Mouse (Mus musculus): Measurements from ENCODE around the gene Sorbs2. TPM values are rescaled to one million over a fixed set of nuclear protein-coding genes. Genes with fewer than 3 reads are reported as not detected.
A peak's percentile ranks its signal among the peaks of the same experiment; 100 is the strongest.

Gene Sorbs2
- polyA plus RNA-seq, 1 experiment from 2014 or later: 81.5 TPM

- H3K4me3 ChIP-seq (replicated peaks; ENCODE audit: low read depth, low read length): no peak overlapping the region
- H3K27ac ChIP-seq (replicated peaks; ENCODE audit: low read depth, low read length): no peak overlapping the region
- ATAC-seq (ENCODE audit: low FRiP score, low TSS enrichment) (no peak), DNase-seq (no peak)
- no peak overlapping the region for H3K4me2 ChIP-seq (ENCODE audit: low read length)
- no peaks in the 10 kb centered on the region for H3K9me3 ChIP-seq (ENCODE audit: control insufficient read depth, low read length)
- WGBS: 95% methylated on average over 6 of the region's 6 CpGs
- H3K27me3 ChIP-seq (ENCODE audit: control insufficient read depth, insufficient read depth, low read length): no peaks in the 10 kb centered on the region
- no peak overlapping the region for H3K9ac ChIP-seq (replicated peaks; ENCODE audit: low read length)
- peaks cover 64% of the 10 kb centered on the region for H3K36me3 ChIP-seq (ENCODE audit: control insufficient read depth, insufficient read depth, low read length)
- H3K4me1 ChIP-seq (ENCODE audit: control insufficient read depth, insufficient read depth, low read length): no peaks in the 10 kb centered on the region
Observed at GRCm38 (mm10) chr8:45808597-45808996, 301.0 kb downstream of the Sorbs2 start.

GRCm38 (mm10) chr8:45816765-45817426, 309.3 kb downstream of the Sorbs2 start:
- Histone ChIP-seq H3K9ac (replicated peaks; ENCODE audit: low read length) (no peak overlapping the region), H3K27ac (replicated peaks; ENCODE audit: low read depth, low read length) (no peak overlapping the region), H3K9me3 (ENCODE audit: control insufficient read depth, low read length) (no peaks in the 10 kb centered on the region), H3K4me3 (replicated peaks; ENCODE audit: low read depth, low read length) (no peak overlapping the region), H3K4me1 (ENCODE audit: control insufficient read depth, insufficient read depth, low read length) (no peaks in the 10 kb centered on the region), H3K27me3 (ENCODE audit: control insufficient read depth, insufficient read depth, low read length) (no peaks in the 10 kb centered on the region), H3K4me2 (ENCODE audit: low read length) (no peak overlapping the region), H3K36me3 (ENCODE audit: control insufficient read depth, insufficient read depth, low read length) (peaks cover 48% of the 10 kb centered on the region)
- ATAC-seq (ENCODE audit: low FRiP score, low TSS enrichment) (no peak), DNase-seq (peak; percentile 86)
- 21% methylated on average over 7 of the region's 7 CpGs for WGBS

- WGBS: 86% methylated on average over 5 of the region's 5 CpGs
- DNase-seq (no peak), ATAC-seq (ENCODE audit: low FRiP score, low TSS enrichment) (no peak)
- Histone ChIP-seq H3K27me3 (ENCODE audit: control insufficient read depth, insufficient read depth, low read length) (no peaks in the 10 kb centered on the region), H3K4me2 (ENCODE audit: low read length) (no peak overlapping the region), H3K36me3 (ENCODE audit: control insufficient read depth, insufficient read depth, low read length) (peaks cover 45% of the 10 kb centered on the region), H3K27ac (replicated peaks; ENCODE audit: low read depth, low read length) (no peak overlapping the region), H3K9me3 (ENCODE audit: control insufficient read depth, low read length) (no peaks in the 10 kb centered on the region), H3K9ac (replicated peaks; ENCODE audit: low read length) (no peak overlapping the region), H3K4me3 (replicated peaks; ENCODE audit: low read depth, low read length) (no peak overlapping the region), H3K4me1 (ENCODE audit: control insufficient read depth, insufficient read depth, low read length) (no peaks in the 10 kb centered on the region)
Observed at GRCm38 (mm10) chr8:45821650-45822049, 314.1 kb downstream of the Sorbs2 start.

GRCm38 (mm10) chr8:45829985-45830548, 322.5 kb downstream of the Sorbs2 start:
- H3K4me3 ChIP-seq (replicated peaks; ENCODE audit: low read depth, low read length): no peak overlapping the region
- peaks cover 14% of the 10 kb centered on the region for H3K36me3 ChIP-seq (ENCODE audit: control insufficient read depth, insufficient read depth, low read length)
- DNase-seq (no peak), ATAC-seq (ENCODE audit: low FRiP score, low TSS enrichment) (no peak)
- 91% methylated on average over 2 of the region's 2 CpGs for WGBS
- H3K9ac ChIP-seq (replicated peaks; ENCODE audit: low read length): no peak overlapping the region
- H3K4me1 ChIP-seq (ENCODE audit: control insufficient read depth, insufficient read depth, low read length): no peaks in the 10 kb centered on the region
- no peaks in the 10 kb centered on the region for H3K27me3 ChIP-seq (ENCODE audit: control insufficient read depth, insufficient read depth, low read length)
- H3K9me3 ChIP-seq (ENCODE audit: control insufficient read depth, low read length): no peaks in the 10 kb centered on the region
- H3K4me2 ChIP-seq (ENCODE audit: low read length): no peak overlapping the region
- no peak overlapping the region for H3K27ac ChIP-seq (replicated peaks; ENCODE audit: low read depth, low read length)

- H3K27me3 ChIP-seq (ENCODE audit: control insufficient read depth, insufficient read depth, low read length): no peaks in the 10 kb centered on the region
- no peaks in the 10 kb centered on the region for H3K9me3 ChIP-seq (ENCODE audit: control insufficient read depth, low read length)
- no peaks in the 10 kb centered on the region for H3K4me1 ChIP-seq (ENCODE audit: control insufficient read depth, insufficient read depth, low read length)
- H3K4me3 ChIP-seq (replicated peaks; ENCODE audit: low read depth, low read length): no peak overlapping the region
- no peak overlapping the region for H3K4me2 ChIP-seq (ENCODE audit: low read length)
- no peak overlapping the region for H3K27ac ChIP-seq (replicated peaks; ENCODE audit: low read depth, low read length)
- ATAC-seq (ENCODE audit: low FRiP score, low TSS enrichment): no peak
- no peaks in the 10 kb centered on the region for H3K36me3 ChIP-seq (ENCODE audit: control insufficient read depth, insufficient read depth, low read length)
- no peak overlapping the region for H3K9ac ChIP-seq (replicated peaks; ENCODE audit: low read length)
- no peak for DNase-seq
- 69% methylated on average over 2 of the region's 2 CpGs for WGBS
Observed at GRCm38 (mm10) chr8:45833896-45834295, 326.3 kb downstream of the Sorbs2 start.

- ATAC-seq (ENCODE audit: low FRiP score, low TSS enrichment): no peak
- Histone ChIP-seq H3K9me3 (ENCODE audit: control insufficient read depth, low read length) (no peaks in the 10 kb centered on the region), H3K4me3 (replicated peaks; ENCODE audit: low read depth, low read length) (no peak overlapping the region), H3K9ac (replicated peaks; ENCODE audit: low read length) (no peak overlapping the region), H3K27ac (replicated peaks; ENCODE audit: low read depth, low read length) (no peak overlapping the region), H3K4me1 (ENCODE audit: control insufficient read depth, insufficient read depth, low read length) (no peaks in the 10 kb centered on the region), H3K36me3 (ENCODE audit: control insufficient read depth, insufficient read depth, low read length) (no peaks in the 10 kb centered on the region), H3K4me2 (ENCODE audit: low read length) (no peak overlapping the region), H3K27me3 (ENCODE audit: control insufficient read depth, insufficient read depth, low read length) (no peaks in the 10 kb centered on the region)
- peak; percentile 17 for DNase-seq
- 64% methylated on average over 5 of the region's 5 CpGs for WGBS
Observed at GRCm38 (mm10) chr8:45843306-45843705, 335.7 kb downstream of the Sorbs2 start.

- Histone ChIP-seq H3K4me2 (ENCODE audit: low read length) (no peak overlapping the region), H3K9me3 (ENCODE audit: control insufficient read depth, low read length) (no peaks in the 10 kb centered on the region), H3K9ac (replicated peaks; ENCODE audit: low read length) (no peak overlapping the region), H3K4me1 (ENCODE audit: control insufficient read depth, insufficient read depth, low read length) (no peaks in the 10 kb centered on the region), H3K27me3 (ENCODE audit: control insufficient read depth, insufficient read depth, low read length) (no peaks in the 10 kb centered on the region), H3K4me3 (replicated peaks; ENCODE audit: low read depth, low read length) (no peak overlapping the region), H3K27ac (replicated peaks; ENCODE audit: low read depth, low read length) (no peak overlapping the region), H3K36me3 (ENCODE audit: control insufficient read depth, insufficient read depth, low read length) (no peaks in the 10 kb centered on the region)
- WGBS: 64% methylated on average over 6 of the region's 6 CpGs
- ATAC-seq (ENCODE audit: low FRiP score, low TSS enrichment) (peak; percentile 74), DNase-seq (peak; percentile 63)
Observed at GRCm38 (mm10) chr8:45844097-45844885, 336.7 kb downstream of the Sorbs2 start.

- 61% methylated on average over 14 of the region's 14 CpGs for whole genome bisulfite sequencing
- Histone ChIP-seq H3K4me3 (replicated peaks; ENCODE audit: low read depth, low read length) (no peak overlapping the region), H3K27me3 (ENCODE audit: control insufficient read depth, insufficient read depth, low read length) (no peaks in the 10 kb centered on the region), H3K4me2 (ENCODE audit: low read length) (no peak overlapping the region), H3K9me3 (ENCODE audit: control insufficient read depth, low read length) (no peaks in the 10 kb centered on the region), H3K36me3 (ENCODE audit: control insufficient read depth, insufficient read depth, low read length) (no peaks in the 10 kb centered on the region), H3K27ac (replicated peaks; ENCODE audit: low read depth, low read length) (no peak overlapping the region), H3K4me1 (ENCODE audit: control insufficient read depth, insufficient read depth, low read length) (no peaks in the 10 kb centered on the region), H3K9ac (replicated peaks; ENCODE audit: low read length) (no peak overlapping the region)
- ATAC-seq (ENCODE audit: low FRiP score, low TSS enrichment): no peak
- DNase-seq: peak; percentile 17
Observed at GRCm38 (mm10) chr8:45844911-45845481, 337.4 kb downstream of the Sorbs2 start.

Data from midbrain, embryonic 14.5 days (tissue).